Mouse (Mus musculus) left cerebral cortex, adult 18-20 months (tissue): ENCODE results near the gene Pde3b. TPM values are rescaled to one million over a fixed set of nuclear protein-coding genes. Genes with fewer than 3 reads are reported as not detected.
"Not testable (repeated sequence)": the region's sequence is repeated elsewhere in the genome, so short reads cannot be mapped to it uniquely, and the experiment has no call there.

Source experiments
- DNase-seq, 2 experiments: peaks; one replicate each; pipeline ENCODE4 v3.0.0; 2021 to 2022; ENCODE audit warnings: low spot score in 2 of 2, mixed read lengths in 1 of 2
- total RNA-seq, 2 experiments: library from RNA; stranded (reverse); gene quantifications; 2 replicates each; pipeline ENCODE4 v1.2.3; 2021

Gene Pde3b
- total RNA-seq, 2 experiments from 2014 or later, result 7.7 to 8.3 TPM

DNA sequence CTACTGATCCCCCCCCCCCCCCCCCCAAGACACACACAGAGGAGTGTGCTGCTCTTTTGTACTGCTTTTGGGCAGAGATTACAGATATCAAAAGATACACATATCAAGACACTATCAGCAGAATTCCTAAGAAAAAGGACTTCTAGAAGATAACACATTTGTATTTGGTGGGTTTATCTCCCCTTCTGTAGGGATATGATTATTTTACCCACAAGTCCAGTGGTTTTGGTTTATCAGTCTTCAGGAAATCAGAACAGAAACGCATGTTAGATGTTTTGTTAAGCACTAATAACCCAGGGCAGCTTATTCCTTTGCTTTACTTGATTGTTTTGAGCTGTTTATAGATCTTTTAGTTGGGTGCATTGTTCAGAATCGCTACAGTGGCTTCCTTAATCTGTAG, 62.8 kb downstream of the Pde3b start:
- DNase-seq, result no peak

DNA sequence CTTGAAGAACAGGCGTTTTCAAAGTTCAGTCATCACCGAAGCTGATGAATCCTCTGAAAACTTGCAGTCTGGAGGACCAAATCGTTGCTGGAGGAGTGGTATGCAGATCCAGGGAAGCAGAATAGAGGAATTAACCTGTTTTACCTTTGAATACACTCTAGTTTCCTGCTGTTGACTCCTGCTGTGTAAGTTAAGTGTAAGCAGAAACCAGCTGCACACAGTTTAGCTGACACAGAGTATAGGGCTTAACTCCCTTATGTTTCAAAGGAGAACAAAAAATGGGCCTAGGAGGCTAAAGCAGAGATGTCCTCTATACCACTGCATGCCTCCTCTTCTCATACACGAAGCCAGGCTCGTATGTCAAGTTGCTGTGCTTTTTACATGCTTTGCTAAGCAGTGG, 63.8 kb downstream of the Pde3b start:
- DNase-seq, result no peak

DNA sequence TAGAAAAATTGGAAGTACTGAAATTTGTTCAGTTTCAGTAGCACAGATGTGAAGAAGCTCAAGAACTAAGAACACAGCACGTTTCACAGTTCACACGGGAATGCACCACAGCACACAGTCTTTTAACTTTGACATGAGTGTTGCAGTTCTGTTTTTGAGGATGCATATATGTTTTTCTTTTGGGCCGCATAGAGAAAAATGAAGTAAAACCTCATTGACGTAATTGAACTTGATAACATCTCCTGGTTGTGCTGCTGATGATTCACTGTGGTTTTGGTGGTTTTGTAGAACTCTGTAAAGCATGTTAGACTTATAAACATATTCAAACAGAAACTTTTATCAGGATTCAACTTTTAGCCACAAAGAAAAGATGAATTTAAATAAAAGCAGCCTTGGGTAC, 64.7 kb downstream of the Pde3b start:
- DNase-seq, result no peak

GRCm38 (mm10) chr7:114480196-114480989, 65.3 kb downstream of the Pde3b start:
- DNase-seq, result no peak

- DNase-seq, result no peak
Measured at GRCm38 (mm10) chr7:114481008-114481407, 65.9 kb downstream of the Pde3b start.

GRCm38 (mm10) chr7:114481429-114481931, 66.4 kb downstream of the Pde3b start:
- DNase-seq, result no peak

GRCm38 (mm10) chr7:114492540-114492939, 77.5 kb downstream of the Pde3b start:
- no peak for DNase-seq

- DNase-seq, result no peak
Measured at GRCm38 (mm10) chr7:114494033-114494432, 79.0 kb downstream of the Pde3b start.

- no peak for DNase-seq
Measured at GRCm38 (mm10) chr7:114499293-114499692, 84.2 kb downstream of the Pde3b start.

- no peak for DNase-seq
Measured at GRCm38 (mm10) chr7:114508879-114509278, 93.8 kb downstream of the Pde3b start.

GRCm38 (mm10) chr7:114520122-114520521, 105.0 kb downstream of the Pde3b start:
- no peak for DNase-seq

GRCm38 (mm10) chr7:114526245-114526644, 111.2 kb downstream of the Pde3b start:
- DNase-seq, result no peak

DNA sequence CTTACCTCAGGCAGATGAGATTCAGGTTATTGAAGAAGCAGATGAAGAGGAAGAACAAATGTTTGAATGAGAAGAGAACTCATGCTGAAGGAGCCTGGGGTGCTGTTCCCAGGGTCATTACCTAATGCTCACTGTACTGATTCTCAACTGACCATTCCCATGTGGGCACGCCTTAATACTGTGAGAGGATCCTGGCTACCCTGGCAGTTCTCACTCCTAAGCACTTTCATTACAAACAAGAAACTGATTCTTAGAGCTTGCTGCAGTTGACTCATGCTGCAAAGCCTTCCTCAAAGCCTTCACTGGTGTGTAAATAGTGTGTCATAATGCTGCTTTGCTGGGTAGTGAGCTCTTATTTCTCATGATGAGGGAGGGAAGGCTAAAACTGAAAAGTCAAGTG, 121.1 kb downstream of the Pde3b start:
- no peak for DNase-seq

- DNase-seq, result peak; percentile 80 to 88
Measured at GRCm38 (mm10) chr7:114562531-114563241, 147.6 kb downstream of the Pde3b start, which contains the start of gene Cyp2r1. Gene Cyp2r1, minus strand, starts transcription at chr7:114562972.

DNA sequence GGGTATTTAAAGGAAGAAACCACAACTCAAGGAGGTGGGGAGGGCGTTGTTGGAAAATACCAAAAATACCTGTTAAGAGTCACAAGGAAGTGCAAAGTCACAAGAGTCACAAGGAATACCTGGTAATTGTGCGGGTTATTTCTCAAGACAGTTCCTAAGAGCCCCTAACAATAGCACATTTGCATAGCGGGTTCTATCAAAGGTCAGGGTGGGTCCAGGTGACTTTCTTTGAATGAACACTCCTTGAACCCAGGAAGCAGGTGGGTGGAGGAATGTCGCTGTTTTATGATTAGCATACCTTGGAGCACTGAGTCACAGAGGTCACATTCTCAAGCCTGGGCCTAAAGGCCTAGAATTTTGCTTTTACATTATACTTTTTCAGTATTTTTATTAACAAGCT, 158.8 kb downstream of the Pde3b start:
- not testable (repeated sequence) for DNase-seq

DNA sequence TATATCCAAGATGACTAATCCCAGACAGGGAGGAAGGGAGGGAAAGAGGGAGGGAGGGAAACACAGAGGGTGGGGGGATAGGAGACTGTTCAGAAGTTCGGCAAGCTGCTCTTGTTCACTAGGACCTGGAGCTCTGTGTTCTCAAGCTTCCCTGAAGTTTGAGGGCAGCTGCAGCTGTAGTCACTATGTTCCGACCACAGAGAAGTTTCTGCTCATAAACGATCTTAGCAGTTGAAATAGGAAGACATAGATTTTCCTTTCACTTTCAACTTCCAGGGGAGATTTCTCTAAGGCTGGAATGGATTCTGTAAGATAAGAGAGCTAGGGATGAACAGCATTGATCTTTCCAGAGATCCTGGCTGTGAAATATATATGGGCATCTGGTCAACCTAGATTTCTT, 161.8 kb downstream of the Pde3b start:
- no peak for DNase-seq

GRCm38 (mm10) chr7:114577665-114578064, 162.6 kb downstream of the Pde3b start:
- no peak for DNase-seq

- peak; percentile 45 to 74 for DNase-seq
Measured at GRCm38 (mm10) chr7:114580426-114580825, 165.3 kb downstream of the Pde3b start.

- no peak for DNase-seq
Measured at GRCm38 (mm10) chr7:114581200-114581599, 166.1 kb downstream of the Pde3b start.

DNA sequence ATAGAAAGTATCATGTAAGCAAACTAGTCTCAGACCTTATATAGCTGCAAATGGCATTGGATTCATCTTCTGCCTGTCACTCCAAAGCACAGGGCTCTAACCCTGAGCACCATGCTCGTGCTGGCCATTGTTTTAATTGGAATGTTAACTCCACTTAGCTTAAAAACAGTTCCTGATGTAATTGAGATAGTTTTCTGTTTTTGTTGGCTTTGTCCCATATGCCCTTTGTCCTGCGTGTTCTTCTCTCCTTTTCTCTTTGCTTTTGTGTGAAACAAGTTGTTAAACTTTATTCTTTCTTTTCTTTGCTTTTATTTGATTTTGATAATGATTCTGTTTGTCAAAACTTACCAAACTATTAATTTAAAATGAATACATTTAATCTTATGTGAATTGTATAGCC, 167.4 kb downstream of the Pde3b start:
- DNase-seq, result no peak
